Mouse (Mus musculus) activated CD4-positive, CD25-positive, alpha-beta regulatory T cell, adult 9 weeks (primary cell): Measurements from ENCODE around the gene Pip5k1c. TPM values are rescaled to one million over a fixed set of nuclear protein-coding genes. Genes with fewer than 3 reads are reported as not detected.

Experiments
- polyA plus RNA-seq: library from polyadenylated mRNA; unstranded; fragments of 100-300 nt; shearing (Covaris generic); gene quantifications from one replicate; pipeline ENCODE4 v1.2.1, GENCODE M21; 2017

Pip5k1c gene
- 42.0 TPM for polyA plus RNA-seq

DNA sequence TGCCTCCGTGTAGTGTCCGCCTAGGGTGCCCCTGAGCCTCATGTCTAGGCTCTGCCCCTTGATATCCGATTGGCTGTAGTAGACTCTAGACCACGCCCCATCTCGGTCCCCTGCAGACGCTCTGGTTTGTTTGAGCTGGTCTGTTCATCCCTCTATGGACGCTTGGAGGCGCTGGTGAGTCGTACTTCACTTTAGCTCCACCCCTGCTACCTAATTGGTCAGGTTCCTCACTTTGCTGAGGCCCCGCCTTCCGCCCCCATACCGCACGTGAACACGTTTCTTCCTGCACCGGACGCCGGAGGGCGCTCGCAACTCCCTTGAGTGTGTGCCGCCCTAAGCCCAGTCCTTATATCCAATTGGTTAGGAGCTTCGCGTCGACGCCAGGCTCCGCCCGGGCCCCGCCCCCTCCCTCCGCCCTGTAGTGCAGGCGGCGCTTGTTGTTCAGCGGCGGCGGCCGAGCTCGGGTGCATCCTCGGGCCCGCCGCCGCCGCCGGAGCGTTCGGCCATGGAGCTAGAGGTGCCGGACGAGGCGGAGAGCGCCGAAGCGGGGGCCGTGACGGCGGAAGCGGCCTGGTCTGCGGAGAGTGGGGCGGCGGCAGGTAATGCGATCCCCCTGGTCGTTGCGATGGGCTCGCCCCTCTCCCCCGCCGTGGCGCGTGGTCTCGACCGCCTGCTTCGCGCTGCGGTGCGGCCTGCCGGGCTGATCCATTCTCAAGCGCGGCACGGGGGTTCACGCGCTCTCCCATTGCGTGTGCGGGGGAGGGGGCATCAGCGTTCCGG lies at the start of gene Pip5k1c:
Gene Pip5k1c, plus strand, starts transcription at position 410 of the 780 bp plus-strand sequence.

DNA sequence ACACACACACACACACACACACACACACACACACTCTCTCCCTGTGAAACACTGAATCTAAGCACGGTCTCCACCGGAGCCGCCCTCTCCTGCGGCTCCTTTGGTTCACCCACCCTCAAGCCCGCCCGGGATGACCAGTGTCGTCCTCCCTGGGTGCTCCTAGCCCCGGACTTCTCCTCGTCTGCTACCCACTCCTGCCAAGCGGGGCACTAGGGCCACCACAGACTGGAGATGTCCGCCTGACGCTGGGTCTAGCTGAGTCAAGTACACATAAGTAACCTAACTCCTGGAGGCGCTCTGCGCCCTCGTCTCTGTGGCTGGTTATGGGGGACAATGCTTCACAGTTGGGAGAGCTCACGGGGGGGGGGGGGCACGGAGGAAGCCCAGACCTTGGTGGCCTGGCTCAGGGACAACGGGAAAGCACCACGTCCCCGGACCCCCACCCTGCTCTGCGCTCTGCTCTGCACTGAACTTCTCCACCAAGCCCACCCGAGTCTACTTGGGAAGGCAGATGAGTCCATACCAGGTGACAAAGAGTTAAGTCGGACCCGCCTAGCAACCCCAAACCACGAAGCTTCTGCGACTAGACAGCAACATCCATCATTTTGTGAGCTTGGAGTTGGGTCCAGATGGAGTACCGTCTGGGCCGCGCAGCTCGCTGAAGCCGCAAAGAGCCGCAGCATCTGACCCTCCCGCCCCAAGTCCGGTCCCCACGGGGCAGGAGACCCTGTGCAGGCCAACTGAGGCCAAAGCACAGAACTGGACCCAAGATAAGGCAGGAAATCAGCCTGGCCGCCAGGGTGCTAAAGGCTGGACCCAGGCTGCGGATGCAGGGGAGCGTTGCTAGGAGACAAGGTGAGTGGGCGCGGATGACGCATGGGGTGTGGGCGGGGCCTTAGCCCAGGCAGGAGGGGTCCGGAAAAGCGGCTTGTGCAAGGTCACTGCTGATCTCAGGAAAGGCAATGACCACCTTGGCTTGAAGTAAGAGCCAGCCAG lies 40.0 kb upstream of the Pip5k1c start, which contains the start of gene Matk:
Gene Matk, plus strand, starts transcription at position 512 of the 996 bp plus-strand sequence.

GRCm38 (mm10) chr10:81266211-81267105 lies 26.3 kb upstream of the Pip5k1c start, which contains the start of the genes Mrpl54 and Apba3:
Gene Mrpl54 (minus strand): TSS chr10:81266934.
Gene Apba3 (plus strand): TSS chr10:81266960.

DNA sequence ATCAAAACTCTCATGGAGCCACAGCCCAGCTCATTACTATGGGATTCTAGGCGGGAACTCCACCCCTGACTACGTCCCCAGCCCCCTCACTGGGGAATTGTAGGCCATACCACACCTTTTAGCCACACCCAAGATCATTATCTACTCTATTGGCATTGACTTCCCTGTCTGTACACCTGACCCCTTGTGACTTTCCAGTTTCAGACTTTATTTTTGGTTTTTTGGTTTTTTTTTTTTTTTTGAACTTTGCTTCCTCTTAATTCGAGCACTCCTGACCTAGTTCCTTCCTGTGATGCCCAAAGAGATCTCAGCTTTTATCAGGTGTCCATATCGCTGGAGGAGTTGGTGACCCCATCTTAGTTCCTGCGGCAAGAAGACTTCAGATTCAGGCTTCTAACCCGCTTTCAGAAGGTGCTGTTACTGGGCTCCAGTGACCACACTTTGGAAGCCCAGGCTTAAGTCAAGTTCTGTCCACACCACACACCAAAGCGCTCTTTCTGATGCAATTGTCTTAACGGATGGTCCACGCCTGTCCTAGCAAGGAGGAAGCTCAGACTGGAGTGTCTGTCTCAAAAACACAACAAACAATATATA lies 1.2 kb upstream of the Pip5k1c start, which contains the start of gene Tjp3:
Gene Tjp3, minus strand, starts transcription at position 71 of the 594 bp plus-strand sequence.

GRCm38 (mm10) chr10:81320550-81321347 lies 28.0 kb downstream of the Pip5k1c start, which contains the start of gene Cactin:
Gene Cactin (plus strand): TSS chr10:81321103.

DNA sequence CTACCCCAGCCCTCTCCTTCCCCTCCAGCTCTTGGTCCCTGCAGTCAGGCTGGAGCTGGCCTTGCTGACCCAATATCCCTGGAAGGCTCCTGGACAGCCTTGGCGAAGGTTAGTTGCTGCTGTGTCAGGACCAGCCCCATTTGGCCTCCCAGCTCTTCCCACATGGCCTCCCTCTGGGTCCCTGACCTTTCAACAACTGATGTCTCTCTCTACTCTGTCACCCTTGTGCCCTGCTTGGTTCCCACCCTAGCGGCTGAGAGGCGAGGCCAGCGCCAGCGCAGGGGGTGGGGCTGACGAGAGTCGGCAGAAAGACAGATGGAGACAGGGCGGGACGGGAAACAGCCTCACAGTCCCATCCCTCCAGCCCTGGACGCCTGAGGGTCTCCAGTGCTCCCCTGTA lies 35.6 kb downstream of the Pip5k1c start, which contains the start of gene Tbxa2r:
Gene Tbxa2r, plus strand, starts transcription at position 346 of the 400 bp plus-strand sequence.

GRCm38 (mm10) chr10:81342686-81343505 lies 50.1 kb downstream of the Pip5k1c start, which contains the start of gene Gipc3:
Gene Gipc3 (minus strand): TSS chr10:81343266.

DNA sequence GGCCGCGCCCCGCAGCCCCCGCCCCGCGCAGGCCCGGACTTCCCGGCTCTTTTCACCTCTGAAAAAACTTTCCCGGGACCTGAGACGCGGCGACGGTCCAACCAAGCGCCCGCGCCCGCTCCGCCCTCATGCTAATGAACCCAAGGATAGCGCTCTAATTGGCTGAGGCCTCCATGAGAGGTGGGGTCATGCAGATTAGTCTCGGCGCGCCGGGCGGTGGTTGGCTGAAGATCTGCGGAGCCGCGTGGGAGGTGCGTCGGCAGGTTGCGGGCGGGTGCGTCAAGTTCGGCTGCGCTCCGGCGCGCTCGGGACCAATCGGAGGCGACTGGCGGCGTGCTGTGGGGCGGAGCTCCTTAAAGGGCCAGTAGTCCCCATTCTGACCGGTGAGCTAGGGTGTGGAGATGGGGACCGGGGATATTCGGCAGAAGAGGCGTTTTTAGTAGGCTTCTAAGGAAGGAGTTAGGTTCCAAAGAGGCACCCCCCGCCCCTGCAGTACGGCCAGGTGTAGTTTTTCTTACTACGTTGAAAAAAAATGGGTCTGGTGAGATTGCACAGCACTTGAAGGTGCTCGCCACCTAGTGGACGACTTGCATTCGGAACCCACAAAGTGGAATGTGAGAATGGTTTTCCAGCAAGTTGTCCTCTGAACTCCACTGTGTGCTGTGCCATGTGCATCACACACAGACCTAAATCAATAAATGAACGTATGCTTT lies 57.7 kb downstream of the Pip5k1c start, which contains the start of gene Hmg20b:
Gene Hmg20b, minus strand, starts transcription at position 130 of the 713 bp plus-strand sequence.

GRCm38 (mm10) chr10:81356991-81357844 lies 64.5 kb downstream of the Pip5k1c start, which contains the start of gene Mfsd12:
Gene Mfsd12 (plus strand): TSS chr10:81357491.

GRCm38 (mm10) chr10:81365672-81366476 lies 73.1 kb downstream of the Pip5k1c start, which contains the start of gene 4930404N11Rik:
Gene 4930404N11Rik (minus strand): TSS chr10:81365816.

Other genes with a start within 250 kb of the Pip5k1c start
- gene Sgta, start 232.8 kb upstream of the Pip5k1c start, polyA plus RNA-seq, result 116 TPM
- 13.1 TPM for gene Thop1, start 222.9 kb upstream of the Pip5k1c start, polyA plus RNA-seq
- not detected for gene Creb3l3, start 194.1 kb upstream of the Pip5k1c start, polyA plus RNA-seq
- 37.8 TPM for gene Map2k2, start 187.0 kb upstream of the Pip5k1c start, polyA plus RNA-seq
- 32.9 TPM for gene Zbtb7a, start 157.7 kb upstream of the Pip5k1c start, polyA plus RNA-seq
- gene Pias4, start 125.0 kb upstream of the Pip5k1c start, polyA plus RNA-seq, result 43.2 TPM
- gene Eef2, start 116.3 kb upstream of the Pip5k1c start, polyA plus RNA-seq, result 869 TPM
- 10.4 TPM for gene Dapk3, start 110.0 kb upstream of the Pip5k1c start, polyA plus RNA-seq
- not detected for gene 4930442H23Rik, start 109.1 kb upstream of the Pip5k1c start, polyA plus RNA-seq
- gene Nmrk2, start 90.9 kb upstream of the Pip5k1c start, polyA plus RNA-seq, result 0.21 TPM
- gene Atcay, start 62.1 kb upstream of the Pip5k1c start, polyA plus RNA-seq, result 11.9 TPM
- 4.7 TPM for gene Zfr2, start 59.8 kb upstream of the Pip5k1c start, polyA plus RNA-seq
- 128 TPM for gene Matk, start 40.0 kb upstream of the Pip5k1c start, polyA plus RNA-seq
- 129 TPM for gene Mrpl54, start 26.0 kb upstream of the Pip5k1c start, polyA plus RNA-seq
- gene Apba3, start 26.0 kb upstream of the Pip5k1c start, polyA plus RNA-seq, result 62.8 TPM
- 18.0 TPM for gene Tjp3, start 1.4 kb upstream of the Pip5k1c start, polyA plus RNA-seq
- 25.4 TPM for gene Cactin, start 28.1 kb downstream of the Pip5k1c start, polyA plus RNA-seq
- gene Tbxa2r, start 35.8 kb downstream of the Pip5k1c start, polyA plus RNA-seq, result 55.0 TPM
- gene Gipc3, start 50.3 kb downstream of the Pip5k1c start, polyA plus RNA-seq, result 0.18 TPM
- 29.3 TPM for gene Hmg20b, start 57.5 kb downstream of the Pip5k1c start, polyA plus RNA-seq
- gene Mfsd12, start 64.5 kb downstream of the Pip5k1c start, polyA plus RNA-seq, result 1.7 TPM
- gene 4930404N11Rik, start 72.9 kb downstream of the Pip5k1c start, polyA plus RNA-seq, result 0.56 TPM
- gene Fzr1, start 85.6 kb downstream of the Pip5k1c start, polyA plus RNA-seq, result 22.3 TPM
- 40.6 TPM for gene Dohh, start 91.5 kb downstream of the Pip5k1c start, polyA plus RNA-seq
- 2.3 TPM for gene Gm48551, start 91.5 kb downstream of the Pip5k1c start, polyA plus RNA-seq
- 2.6 TPM for gene Gm48552, start 96.0 kb downstream of the Pip5k1c start, polyA plus RNA-seq
- 13.0 TPM for gene Smim24, start 100.1 kb downstream of the Pip5k1c start, polyA plus RNA-seq
- 19.9 TPM for gene Nfic, start 162.7 kb downstream of the Pip5k1c start, polyA plus RNA-seq
- gene Celf5, start 189.7 kb downstream of the Pip5k1c start, polyA plus RNA-seq, result 0.35 TPM
- gene Ncln, start 203.4 kb downstream of the Pip5k1c start, polyA plus RNA-seq, result 145 TPM
- 85.6 TPM for gene S1pr4, start 207.2 kb downstream of the Pip5k1c start, polyA plus RNA-seq
- gene Gna15, start 231.3 kb downstream of the Pip5k1c start, polyA plus RNA-seq, result 40.0 TPM